Mouse (Mus musculus) testis, adult 2 months (tissue): ENCODE measurements around the gene Fndc8. TPM values are rescaled to one million over a fixed set of nuclear protein-coding genes. Genes with fewer than 3 reads are reported as not detected.
A peak's percentile ranks its signal among the peaks of the same experiment; 100 is the strongest.

Experiments used
- H3K27ac ChIP-seq: fragments of 200-500 bp; 2 replicates; pipeline ENCODE4 v1.5.1; 2012; ENCODE audit warnings: low read depth, low read length; ENCODE audit not compliant: control insufficient read depth, insufficient read depth
- H3K27me3 ChIP-seq: fragments of 200-500 bp; 2 replicates; pipeline ENCODE4 v1.6.1; 2012; ENCODE audit warnings: mild to moderate bottlenecking, low read length, moderate library complexity; ENCODE audit not compliant: control insufficient read depth, insufficient read depth
- H3K36me3 ChIP-seq: fragments of 200-500 bp; 2 replicates; pipeline ENCODE4 v1.6.1; 2012; ENCODE audit warnings: mild to moderate bottlenecking, low read length; ENCODE audit not compliant: control insufficient read depth, insufficient read depth
- H3K4me1 ChIP-seq: fragments of 200-500 bp; 2 replicates; pipeline ENCODE4 v1.6.1; 2012; ENCODE audit warnings: low read length; ENCODE audit not compliant: control insufficient read depth, insufficient read depth
- H3K4me3 ChIP-seq: fragments of 200-500 bp; 2 replicates; pipeline ENCODE4 v1.5.1; 2012; ENCODE audit warnings: low read depth, mild to moderate bottlenecking, low read length, moderate library complexity, mixed read lengths; ENCODE audit not compliant: control insufficient read depth
- CTCF ChIP-seq: fragments of 200-500 bp; IDR thresholded peaks from 2 replicates; pipeline ENCODE4 v1.5.1; 2012; ENCODE audit warnings: low read depth, mild to moderate bottlenecking, inconsistent platforms, low read length, moderate library complexity; ENCODE audit not compliant: control insufficient read depth, insufficient read depth, insufficient replicate concordance
- POLR2A ChIP-seq: fragments of 200-500 bp; IDR thresholded peaks from 2 replicates; pipeline ENCODE4 v1.6.1; 2012; ENCODE audit warnings: low read depth, mild to moderate bottlenecking, inconsistent platforms, low read length, moderate library complexity; ENCODE audit not compliant: control insufficient read depth
- polyA plus RNA-seq: library from polyadenylated mRNA; depleted of rRNA; stranded (reverse); fragments of >200 nt; gene quantifications from 2 replicates; pipeline ENCODE4 v1.2.3, GENCODE M21; 2012

Fndc8 gene
- polyA plus RNA-seq, 1 experiment = 144 TPM

GRCm38 (mm10) chr11:82905816-82906215, 13.9 kb downstream of the Fndc8 start:
- H3K27ac ChIP-seq = no peak overlapping the region

GRCm38 (mm10) chr11:82907651-82908607, 16.0 kb downstream of the Fndc8 start, which contains the start of gene Nle1:
Gene Nle1, minus strand, starts transcription at chr11:82908411.
- TF ChIP-seq POLR2A = peak; percentile 73
- TF ChIP-seq CTCF = peak; percentile 93
- no peaks in the 10 kb centered on the region for H3K27me3 ChIP-seq
- H3K4me3 ChIP-seq = peak within 1 kb of the TSS; percentile 86
- peaks cover 9% of the 10 kb centered on the region for H3K4me1 ChIP-seq
- H3K27ac ChIP-seq = 0 out of 2 replicates have a peak within 1 kb of the TSS, but pooled peaks have one; percentile 18
- no peaks in the 10 kb centered on the region; the same call in 1 of the 2 replicates for H3K36me3 ChIP-seq

More at GRCm38 (mm10) chr11:82905816-82906215, 13.9 kb downstream of the Fndc8 start:
- Histone ChIP-seq H3K27me3 (no peaks in the 10 kb centered on the region), H3K4me3 (no peak overlapping the region), H3K36me3 (no peaks in the 10 kb centered on the region; the same call in 1 of the 2 replicates), H3K4me1 (peaks cover 9% of the 10 kb centered on the region)
- TF ChIP-seq CTCF (no peak), POLR2A (no peak)

- TF ChIP-seq POLR2A = no peak
- no peak for TF ChIP-seq CTCF
- Histone ChIP-seq H3K27me3 (no peaks in the 10 kb centered on the region), H3K4me1 (peaks cover 9% of the 10 kb centered on the region), H3K27ac (no peak overlapping the region), H3K36me3 (no peaks in the 10 kb centered on the region; the same call in 1 of the 2 replicates), H3K4me3 (peak overlapping the region; percentile 86)
These were observed 16.7 kb downstream of the Fndc8 start for GRCm38 (mm10) chr11:82908608-82908989.

- Histone ChIP-seq H3K27ac (no peak within 1 kb of the TSS), H3K27me3 (no peaks in the 10 kb centered on the region), H3K4me1 (peaks cover 12% of the 10 kb centered on the region), H3K4me3 (no peak within 1 kb of the TSS), H3K36me3 (no peaks in the 10 kb centered on the region)
- no peak for TF ChIP-seq POLR2A
- TF ChIP-seq CTCF = no peak
These were observed 18.3 kb downstream of the Fndc8 start, which contains the start of gene Unc45b for GRCm38 (mm10) chr11:82910250-82910649. Gene Unc45b, plus strand, starts transcription at chr11:82910550.

GRCm38 (mm10) chr11:82910679-82911389, 18.9 kb downstream of the Fndc8 start:
- no peak overlapping the region for H3K4me3 ChIP-seq
- H3K4me1 ChIP-seq = peaks cover 12% of the 10 kb centered on the region
- no peaks in the 10 kb centered on the region for H3K36me3 ChIP-seq
- H3K27me3 ChIP-seq = no peaks in the 10 kb centered on the region
- TF ChIP-seq CTCF = no peak
- no peak for TF ChIP-seq POLR2A
- H3K27ac ChIP-seq = no peak overlapping the region

- peaks cover 3% of the 10 kb centered on the region for H3K4me1 ChIP-seq
- no peaks in the 10 kb centered on the region for H3K36me3 ChIP-seq
- no peak overlapping the region for H3K27ac ChIP-seq
- TF ChIP-seq CTCF (peak; percentile 99), POLR2A (no peak)
- H3K4me3 ChIP-seq = no peak overlapping the region
- H3K27me3 ChIP-seq = no peaks in the 10 kb centered on the region
These were observed 22.9 kb downstream of the Fndc8 start for GRCm38 (mm10) chr11:82914711-82915352.
